Mouse (Mus musculus): ENCODE data around the gene Rassf3. TPM values are rescaled to one million over a fixed set of nuclear protein-coding genes. Genes with fewer than 3 reads are reported as not detected.

The Rassf3 gene
- polyA plus RNA-seq, 1 experiment from 2014 or later, result 16.4 TPM

DNA sequence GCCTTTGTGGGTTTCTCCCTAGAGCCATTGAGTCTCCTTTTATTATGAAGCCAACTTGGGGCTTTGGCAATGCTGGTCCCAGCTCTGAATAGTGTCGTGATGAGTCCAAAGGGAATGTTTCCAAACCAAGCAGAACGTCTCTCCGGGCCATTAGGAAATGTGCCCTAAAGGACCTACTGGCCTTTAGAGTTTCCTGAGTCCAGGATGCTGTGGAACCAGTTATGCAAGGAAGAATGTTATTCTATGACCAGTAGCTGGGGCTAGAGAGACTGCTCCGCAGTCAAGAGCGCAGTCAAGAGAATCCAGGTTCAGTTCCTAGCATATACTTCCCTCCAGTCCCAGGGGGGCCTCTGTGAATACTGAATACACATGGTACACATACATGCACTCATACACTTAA lies 23.9 kb upstream of the Rassf3 start:
- H3K27me3 ChIP-seq (ENCODE audit: insufficient read depth, low read length), result no peaks in the 10 kb centered on the region
- H3K9ac ChIP-seq (replicated peaks), result no peak overlapping the region
- H3K9me3 ChIP-seq (ENCODE audit: low read length), result no peaks in the 10 kb centered on the region
- TF ChIP-seq EP300 (IDR thresholded peaks at IDR 0.05; ENCODE audit: low read depth) (peak; percentile 88), CTCF (IDR thresholded peaks at IDR 0.05; ENCODE audit: low read depth) (peak; percentile 65)
- ATAC-seq (peak; percentile 79), DNase-seq (no peak)
- no peak overlapping the region for H3K4me2 ChIP-seq (ENCODE audit: low read depth, low read length)
- peak overlapping the region; percentile 87 for H3K27ac ChIP-seq (ENCODE audit: low read depth)
- H3K4me1 ChIP-seq (ENCODE audit: insufficient read depth), result peaks cover 33% of the 10 kb centered on the region
- 49% methylated on average over 5 of the region's 5 CpGs for WGBS (ENCODE audit: insufficient replicate concordance)
- no peak overlapping the region for H3K4me3 ChIP-seq (ENCODE audit: low read depth, low read length)
- H3K36me3 ChIP-seq (replicated peaks; ENCODE audit: insufficient read depth, low read length), result no peaks in the 10 kb centered on the region

DNA sequence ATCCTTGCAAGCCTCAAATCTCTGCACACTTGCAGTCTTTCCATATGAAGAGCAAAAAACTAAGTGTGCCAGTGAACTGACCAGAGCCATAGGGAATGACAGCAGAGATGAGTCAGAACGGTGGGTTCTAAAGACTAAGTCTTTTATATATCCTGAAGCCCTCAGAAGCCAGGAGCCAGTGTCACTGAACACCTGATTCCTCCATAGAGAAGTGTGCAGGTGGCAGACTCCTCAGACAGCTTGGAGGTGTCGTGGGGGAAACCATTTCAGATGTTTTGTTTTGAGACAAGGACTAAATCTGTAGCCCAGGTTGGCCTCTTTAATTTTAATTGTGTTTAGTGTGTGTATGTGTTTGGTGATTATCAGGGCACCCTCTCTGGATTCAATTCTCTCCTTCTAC lies 22.9 kb upstream of the Rassf3 start:
- DNase-seq (no peak), ATAC-seq (no peak)
- no peak overlapping the region for H3K4me3 ChIP-seq (ENCODE audit: low read depth, low read length)
- WGBS (ENCODE audit: insufficient replicate concordance), result 48% methylated on average over 2 of the region's 2 CpGs
- no peaks in the 10 kb centered on the region for H3K36me3 ChIP-seq (replicated peaks; ENCODE audit: insufficient read depth, low read length)
- no peaks in the 10 kb centered on the region for H3K9me3 ChIP-seq (ENCODE audit: low read length)
- peaks cover 37% of the 10 kb centered on the region for H3K4me1 ChIP-seq (ENCODE audit: insufficient read depth)
- no peak for TF ChIP-seq EP300 (IDR thresholded peaks at IDR 0.05; ENCODE audit: low read depth)
- TF ChIP-seq CTCF (IDR thresholded peaks at IDR 0.05; ENCODE audit: low read depth), result no peak
- no peaks in the 10 kb centered on the region for H3K27me3 ChIP-seq (ENCODE audit: insufficient read depth, low read length)
- no peak overlapping the region for H3K9ac ChIP-seq (replicated peaks)
- H3K4me2 ChIP-seq (ENCODE audit: low read depth, low read length), result no peak overlapping the region
- peak overlapping the region; percentile 87 for H3K27ac ChIP-seq (ENCODE audit: low read depth)

DNA sequence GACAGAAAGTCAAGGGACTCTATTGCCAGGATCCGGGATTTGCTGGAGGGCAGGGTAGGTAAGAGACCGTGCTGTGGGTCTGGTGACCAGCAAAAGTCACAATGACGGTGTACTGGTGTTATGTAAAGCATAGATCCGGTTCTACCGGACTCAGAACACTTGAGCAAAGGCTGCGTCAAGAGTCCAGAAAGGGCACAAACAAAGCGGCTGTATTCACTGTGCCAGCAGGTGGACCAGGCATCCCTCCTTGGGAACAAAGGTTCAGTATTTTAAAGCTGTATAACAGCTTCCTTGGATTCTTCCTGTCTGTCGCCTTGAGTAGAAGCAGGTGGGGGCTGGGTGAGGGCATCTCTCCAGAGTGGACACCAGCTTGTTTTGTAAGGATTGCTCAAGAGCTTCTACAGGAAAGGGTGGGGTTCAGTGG lies 22.3 kb upstream of the Rassf3 start:
- H3K4me1 ChIP-seq (ENCODE audit: insufficient read depth), result peaks cover 43% of the 10 kb centered on the region
- ATAC-seq, result peak; percentile 29

DNA sequence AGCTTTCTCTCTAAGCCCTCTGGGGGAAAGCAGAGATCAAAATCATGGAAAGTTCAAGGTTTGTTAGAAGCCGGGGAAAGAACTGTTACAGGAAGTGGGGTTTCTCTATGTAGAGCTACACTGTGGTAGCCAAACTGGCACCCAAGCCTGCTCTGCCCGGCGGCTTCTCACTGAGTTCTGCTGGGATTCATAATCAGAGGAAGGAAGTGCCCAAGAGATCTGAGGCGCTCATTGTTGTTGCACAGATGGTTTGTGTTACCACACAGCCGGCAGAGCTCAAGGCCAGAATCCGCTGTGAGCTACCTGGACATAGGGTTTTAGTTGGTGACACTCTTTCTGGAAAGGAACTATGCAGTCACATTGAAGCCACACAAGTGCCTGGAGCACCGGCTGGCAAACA lies 21.8 kb upstream of the Rassf3 start:
- H3K4me3 ChIP-seq (ENCODE audit: low read depth, low read length), result no peak overlapping the region
- no peaks in the 10 kb centered on the region for H3K36me3 ChIP-seq (replicated peaks; ENCODE audit: insufficient read depth, low read length)
- H3K9me3 ChIP-seq (ENCODE audit: low read length), result no peaks in the 10 kb centered on the region
- H3K27me3 ChIP-seq (ENCODE audit: insufficient read depth, low read length), result no peaks in the 10 kb centered on the region
- TF ChIP-seq EP300 (IDR thresholded peaks at IDR 0.05; ENCODE audit: low read depth) (no peak), CTCF (IDR thresholded peaks at IDR 0.05; ENCODE audit: low read depth) (no peak)
- ATAC-seq (no peak), DNase-seq (no peak)
- peaks cover 48% of the 10 kb centered on the region for H3K4me1 ChIP-seq (ENCODE audit: insufficient read depth)
- H3K9ac ChIP-seq (replicated peaks), result 0 out of 2 replicates have a peak overlapping the region, but pooled peaks have one; percentile 38
- peak overlapping the region; percentile 87 for H3K27ac ChIP-seq (ENCODE audit: low read depth)
- WGBS (ENCODE audit: insufficient replicate concordance), result 35% methylated on average over 7 of the region's 7 CpGs
- peak overlapping the region; percentile 11; the same call in 1 of the 2 replicates for H3K4me2 ChIP-seq (ENCODE audit: low read depth, low read length)

More for the DNA sequence above, 22.3 kb upstream of the Rassf3 start:
- 38% methylated on average over 8 of the region's 8 CpGs for WGBS (ENCODE audit: insufficient replicate concordance)
- TF ChIP-seq CTCF (IDR thresholded peaks at IDR 0.05; ENCODE audit: low read depth) (no peak), EP300 (IDR thresholded peaks at IDR 0.05; ENCODE audit: low read depth) (peak; percentile 20; the same call in 1 of the 2 replicates)
- DNase-seq, result peak; percentile 51
- H3K4me3 ChIP-seq (ENCODE audit: low read depth, low read length), result no peak overlapping the region
- no peak overlapping the region for H3K9ac ChIP-seq (replicated peaks)
- peak overlapping the region; percentile 87 for H3K27ac ChIP-seq (ENCODE audit: low read depth)
- H3K36me3 ChIP-seq (replicated peaks; ENCODE audit: insufficient read depth, low read length), result no peaks in the 10 kb centered on the region
- H3K27me3 ChIP-seq (ENCODE audit: insufficient read depth, low read length), result no peaks in the 10 kb centered on the region
- H3K4me2 ChIP-seq (ENCODE audit: low read depth, low read length), result peak overlapping the region; percentile 11
- H3K9me3 ChIP-seq (ENCODE audit: low read length), result no peaks in the 10 kb centered on the region

DNA sequence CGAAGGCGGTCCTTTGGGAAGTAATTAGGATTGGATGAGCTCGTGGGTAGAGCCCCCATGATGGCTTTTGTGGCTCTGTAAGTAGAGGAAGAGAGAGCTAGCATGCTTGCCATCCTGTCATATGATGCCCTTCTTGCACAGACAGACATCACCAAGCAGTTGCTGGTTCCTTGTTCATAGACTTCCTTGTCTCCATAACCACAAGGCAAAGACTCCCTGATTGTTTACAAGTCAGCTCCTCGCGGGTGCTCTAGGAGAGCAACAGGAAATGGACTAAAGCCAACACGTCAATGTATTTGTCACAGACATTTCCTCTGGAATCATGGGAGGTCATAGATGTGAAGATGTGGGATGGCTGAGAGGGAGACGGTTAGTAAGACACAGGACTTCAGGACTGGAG lies 20.5 kb upstream of the Rassf3 start:
- TF ChIP-seq CTCF (IDR thresholded peaks at IDR 0.05; ENCODE audit: low read depth) (no peak), EP300 (IDR thresholded peaks at IDR 0.05; ENCODE audit: low read depth) (no peak)
- peaks cover 56% of the 10 kb centered on the region for H3K4me1 ChIP-seq (ENCODE audit: insufficient read depth)
- no peak overlapping the region for H3K4me2 ChIP-seq (ENCODE audit: low read depth, low read length)
- no peak for DNase-seq
- H3K27ac ChIP-seq (ENCODE audit: low read depth), result peak overlapping the region; percentile 87
- H3K9ac ChIP-seq (replicated peaks), result no peak overlapping the region
- WGBS (ENCODE audit: insufficient replicate concordance), result 44% methylated on average over 7 of the region's 7 CpGs
- no peak for ATAC-seq
- no peaks in the 10 kb centered on the region for H3K36me3 ChIP-seq (replicated peaks; ENCODE audit: insufficient read depth, low read length)
- no peak overlapping the region for H3K4me3 ChIP-seq (ENCODE audit: low read depth, low read length)
- no peaks in the 10 kb centered on the region for H3K27me3 ChIP-seq (ENCODE audit: insufficient read depth, low read length)
- no peaks in the 10 kb centered on the region for H3K9me3 ChIP-seq (ENCODE audit: low read length)

DNA sequence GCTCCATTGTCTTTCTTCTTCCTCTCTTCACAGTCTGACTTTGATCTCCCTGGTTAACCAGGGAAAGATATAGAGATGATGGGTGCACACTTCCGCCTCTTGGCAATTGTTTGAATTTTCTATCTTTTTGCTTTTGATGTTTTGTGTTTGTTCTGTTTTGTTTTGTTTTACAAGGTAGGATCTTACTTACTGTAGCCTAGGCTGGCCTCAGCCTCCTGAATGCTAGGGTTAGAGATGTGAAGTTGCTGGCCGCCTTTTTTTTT lies 17.9 kb upstream of the Rassf3 start:
- TF ChIP-seq EP300 (IDR thresholded peaks at IDR 0.05; ENCODE audit: low read depth) (no peak), CTCF (IDR thresholded peaks at IDR 0.05; ENCODE audit: low read depth) (no peak)
- DNase-seq (no peak), ATAC-seq (no peak)
- H3K4me2 ChIP-seq (ENCODE audit: low read depth, low read length), result no peak overlapping the region
- H3K4me3 ChIP-seq (ENCODE audit: low read depth, low read length), result no peak overlapping the region
- H3K9me3 ChIP-seq (ENCODE audit: low read length), result no peaks in the 10 kb centered on the region
- H3K27ac ChIP-seq (ENCODE audit: low read depth), result peak overlapping the region; percentile 75
- WGBS (ENCODE audit: insufficient replicate concordance), result 82% methylated on average over 2 of the region's 2 CpGs
- H3K9ac ChIP-seq (replicated peaks), result no peak overlapping the region
- peaks cover 53% of the 10 kb centered on the region for H3K4me1 ChIP-seq (ENCODE audit: insufficient read depth)
- no peaks in the 10 kb centered on the region for H3K27me3 ChIP-seq (ENCODE audit: insufficient read depth, low read length)
- no peaks in the 10 kb centered on the region for H3K36me3 ChIP-seq (replicated peaks; ENCODE audit: insufficient read depth, low read length)
